8 mouse cellular contexts compared by ENCODE assay signal in the genomic region with DNA sequence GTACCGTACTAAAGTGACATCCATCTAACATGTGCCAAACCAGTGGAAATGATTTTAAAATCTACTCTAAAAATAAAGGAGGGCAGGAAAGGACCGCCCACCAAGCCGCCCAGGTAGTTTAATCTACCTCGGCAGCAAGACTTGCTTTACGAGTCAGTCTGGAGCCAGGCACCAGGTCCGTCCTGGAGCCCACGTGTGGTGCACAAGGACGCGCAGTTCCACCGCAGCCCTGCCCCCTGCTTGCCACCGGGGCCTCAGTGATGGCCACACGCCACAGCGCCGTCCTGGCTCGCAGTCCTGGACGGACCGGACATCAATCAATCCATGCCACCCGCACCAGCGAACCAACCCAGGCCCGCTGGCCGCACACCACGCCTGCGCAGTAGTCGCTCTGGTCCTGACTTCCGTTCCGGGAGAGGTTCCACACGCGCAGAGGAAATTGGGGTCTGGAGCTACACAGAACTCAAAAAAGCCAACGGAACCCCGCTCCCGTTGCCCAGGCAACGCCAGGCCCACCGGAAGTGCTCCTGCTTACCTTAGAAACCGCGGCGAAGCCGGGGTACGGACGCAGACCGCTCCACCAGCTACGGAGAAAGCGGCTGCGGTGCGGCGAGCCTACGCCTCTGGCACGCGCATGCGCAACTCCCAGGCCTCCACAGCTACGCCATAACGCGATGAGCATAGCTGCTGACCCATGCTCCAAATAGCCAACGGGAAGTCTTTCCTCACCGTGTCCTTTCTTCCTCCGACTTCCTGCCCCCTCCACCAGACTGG. TPM values are rescaled to one million over a fixed set of nuclear protein-coding genes. Genes with fewer than 3 reads are reported as not detected.
DNase-seq lines count a peak whose midpoint lies in the region; ATAC-seq and TF ChIP-seq lines count a peak whose summit lies in the region.

Gene Setd4 (minus strand): TSS at position 625 of the 774 bp plus-strand sequence.

- DNase-seq in adipocyte (ENCODE audit: low spot score): peak; percentile 97
- peak; percentile 89 to 96 for DNase-seq in gastrocnemius, adult 8-10 months (ENCODE audit: low spot score in 2 of 2)
- DNase-seq in hindlimb bud, embryonic 11.5 days (ENCODE audit: extremely low spot score, low read depth, low spot score): peak; percentile 81
- peak; percentile 86 to 96 for DNase-seq in left cerebral cortex, adult 8-10 months (ENCODE audit: low spot score in 2 of 2)
- peak; percentile 95 for DNase-seq in right cerebral cortex, adult 18-20 months
- peak; percentile 93 for DNase-seq in urinary bladder, adult 2 months (ENCODE audit: low spot score)

- TF ChIP-seq CTCF in cortical plate, adult 2 months (IDR thresholded peaks at IDR 0.05; ENCODE audit: extremely low read depth, insufficient read depth, low read length): no peak

- H3K4me1 ChIP-seq in cortical plate, adult 2 months (ENCODE audit: control insufficient read depth, insufficient read depth, low read length): no peaks in the 10 kb centered on the region; the same call in 1 of the 2 replicates

- ATAC-seq in megakaryocyte, adult 5-6 weeks (ENCODE audit: poor library complexity, severe bottlenecking): peak; percentile 86

- H3K4me3 ChIP-seq in cortical plate, adult 2 months (ENCODE audit: insufficient read depth, low read length): peak within 1 kb of the TSS; percentile 71

- peak within 1 kb of the TSS; percentile 69 for H3K27ac ChIP-seq in cortical plate, adult 2 months (ENCODE audit: insufficient read depth, low read length)

- TF ChIP-seq POLR2A in cortical plate, adult 2 months (IDR thresholded peaks at IDR 0.05; ENCODE audit: extremely low read depth, insufficient read depth, low read length): peak; percentile 95

RNA-seq across cellular contexts. Expression of gene Setd4, which starts in this region (rescaled TPM):
- polyA plus RNA-seq in cortical plate, adult 2 months (2012; rRNA removed): 20.4 and 24.0 TPM in 2 replicates
- under 1 TPM; 0.48 to 0.74 (median 0.67) TPM for total RNA-seq in gastrocnemius, adult 8-10 months (2022)
- total RNA-seq in left cerebral cortex, adult 8-10 months (2022): 10 to 100 TPM; 10.7 to 12.3 (median 10.9) TPM
- 3.9 and 6.7 TPM in 2 replicates for total RNA-seq in megakaryocyte, adult 5-6 weeks (2015)
- total RNA-seq in megakaryocyte, adult 5-6 weeks (2017): 1.9 and 2.7 TPM in 2 replicates
- polyA plus RNA-seq in urinary bladder, adult 2 months (2012; rRNA removed): 10.3 and 12.7 TPM in 2 replicates

Comparison
In these comparisons a context has a peak if more than half of its experiments do, and no peak if none do; other contexts are left out.
1. Peak in every context shown above with its lines: DNase-seq, ATAC-seq, H3K4me3 ChIP-seq and H3K27ac ChIP-seq.
2. Peak in DNase-seq in gastrocnemius, adult 8-10 months; RNA of the gene not detected or under 1 TPM.